In genomic region chr1:169872865-169873264, GRCm38 (mm10) we compare ENCODE assay signal across 36 mouse cellular contexts. TPM values are rescaled to one million over a fixed set of nuclear protein-coding genes. Genes with fewer than 3 reads are reported as not detected.
DNase-seq lines count a peak whose midpoint lies in the region; ATAC-seq and TF ChIP-seq lines count a peak whose summit lies in the region.
"Had no signal": no experiment of that assay in that cellular context is flagged by ENCODE, and none has a peak within 500 bp of the region (broad histone marks: within the 10 kb centered on the region; RNA-seq: fewer than 3 reads in every experiment).

No protein-coding gene starts in this region.

- DNase-seq in embryo, embryonic 10 days (ENCODE audit: low spot score) = peak; percentile 23
- no peak for DNase-seq in embryo, embryonic 9.5 days (ENCODE audit: extremely low spot score)
- DNase-seq in hindbrain, embryonic 14.5 days (ENCODE audit: low spot score) = no peak
- DNase-seq in retina, postnatal 1 day = peak; percentile 19
- no peak for DNase-seq in retina, embryonic 14.5 days (ENCODE audit: low spot score)
- DNase-seq in midbrain, postnatal 0 days (ENCODE audit: low spot score) = peak; percentile 12
- DNase-seq: adrenal gland, postnatal 14 days; cerebellum, adult 18-20 months; cerebellum, postnatal 14 days; heart, adult 2 months; heart, postnatal 10 days; kidney, adult 8-10 months; kidney, postnatal 4 days; liver, embryonic 13.5 days; lung, adult 18-20 months; lung, postnatal 4 days; right cerebral cortex, postnatal 4 days; thymus, adult 18-20 months; thymus, postnatal 25 days had no signal

- no peak for TF ChIP-seq CTCF in midbrain, postnatal 0 days (IDR thresholded peaks at IDR 0.05)

- no peaks in the 10 kb centered on the region for H3K36me3 ChIP-seq in hindbrain, embryonic 13.5 days
- H3K36me3 ChIP-seq in hindbrain, embryonic 14.5 days (replicated peaks; ENCODE audit: control insufficient read depth, insufficient read depth) = no peaks in the 10 kb centered on the region
- no peaks in the 10 kb centered on the region for H3K36me3 ChIP-seq in midbrain, postnatal 0 days (ENCODE audit: insufficient read depth, low read length)
- H3K36me3 ChIP-seq in heart, embryonic 12.5 days = no peaks in the 10 kb centered on the region
- H3K36me3 ChIP-seq: forebrain, embryonic 15.5 days; heart, embryonic 13.5 days; limb, embryonic 10.5 days; limb, embryonic 15.5 days; liver, embryonic 13.5 days had no signal

- 0 out of 2 replicates have a peak overlapping the region, but pooled peaks have one; percentile 25 for H3K27ac ChIP-seq in hindbrain, embryonic 13.5 days
- H3K27ac ChIP-seq in hindbrain, embryonic 14.5 days = no peak overlapping the region
- H3K27ac ChIP-seq in midbrain, postnatal 0 days (ENCODE audit: low read depth, low read length) = no peak overlapping the region
- H3K27ac ChIP-seq in heart, embryonic 12.5 days (ENCODE audit: poor library complexity, severe bottlenecking) = no peak overlapping the region
- H3K27ac ChIP-seq: forebrain, embryonic 15.5 days; heart, adult 2 months; heart, embryonic 13.5 days; kidney, postnatal 0 days; limb, embryonic 10.5 days; limb, embryonic 15.5 days; liver, embryonic 13.5 days; stomach, postnatal 0 days had no signal

- H3K4me1 ChIP-seq in hindbrain, embryonic 13.5 days (replicated peaks) = no peaks in the 10 kb centered on the region
- no peaks in the 10 kb centered on the region for H3K4me1 ChIP-seq in hindbrain, embryonic 14.5 days (replicated peaks; ENCODE audit: control insufficient read depth, insufficient read depth, low read length)
- H3K4me1 ChIP-seq in midbrain, postnatal 0 days (ENCODE audit: insufficient read depth, low read length) = no peaks in the 10 kb centered on the region
- no peaks in the 10 kb centered on the region for H3K4me1 ChIP-seq in heart, embryonic 12.5 days (replicated peaks)
- H3K4me1 ChIP-seq: forebrain, embryonic 15.5 days; heart, embryonic 13.5 days; limb, embryonic 10.5 days; limb, embryonic 15.5 days; liver, embryonic 13.5 days had no signal

- WGBS in hindbrain, embryonic 13.5 days = 25% methylated on average over 3 of the region's 3 CpGs
- 24% methylated on average over 3 of the region's 3 CpGs for WGBS in hindbrain, embryonic 14.5 days
- WGBS in midbrain, postnatal 0 days = 38% methylated on average over 3 of the region's 3 CpGs
- WGBS in heart, embryonic 12.5 days = 65% methylated on average over 3 of the region's 3 CpGs

- no peak for ATAC-seq in hindbrain, embryonic 13.5 days (ENCODE audit: low FRiP score)
- no peak for ATAC-seq in hindbrain, embryonic 14.5 days (ENCODE audit: low FRiP score)
- no peak for ATAC-seq in midbrain, postnatal 0 days (ENCODE audit: low FRiP score)
- no peak for ATAC-seq in heart, embryonic 12.5 days (ENCODE audit: insufficient number of reproducible peaks, low FRiP score)
- ATAC-seq: forebrain, embryonic 15.5 days; lung, postnatal 0 days had no signal

- no peak overlapping the region for H3K9ac ChIP-seq in hindbrain, embryonic 13.5 days
- H3K9ac ChIP-seq in hindbrain, embryonic 14.5 days = no peak overlapping the region
- no peak overlapping the region for H3K9ac ChIP-seq in midbrain, postnatal 0 days (replicated peaks; ENCODE audit: low read length, poor library complexity, severe bottlenecking)
- H3K9ac ChIP-seq in heart, embryonic 12.5 days = no peak overlapping the region
- H3K9ac ChIP-seq: forebrain, embryonic 15.5 days; heart, embryonic 13.5 days; limb, embryonic 15.5 days; liver, embryonic 13.5 days had no signal

- no peak overlapping the region for H3K4me2 ChIP-seq in hindbrain, embryonic 13.5 days
- H3K4me2 ChIP-seq in hindbrain, embryonic 14.5 days (replicated peaks) = no peak overlapping the region
- no peak overlapping the region for H3K4me2 ChIP-seq in midbrain, postnatal 0 days (ENCODE audit: low read depth, low read length, poor library complexity, severe bottlenecking)
- no peak overlapping the region for H3K4me2 ChIP-seq in heart, embryonic 12.5 days
- H3K4me2 ChIP-seq: forebrain, embryonic 15.5 days; heart, embryonic 13.5 days; limb, embryonic 15.5 days; liver, embryonic 13.5 days had no signal

- no peak overlapping the region for H3K4me3 ChIP-seq in hindbrain, embryonic 13.5 days
- H3K4me3 ChIP-seq in hindbrain, embryonic 14.5 days (replicated peaks; ENCODE audit: low read length) = no peak overlapping the region
- H3K4me3 ChIP-seq in midbrain, postnatal 0 days (ENCODE audit: low read depth, low read length) = no peak overlapping the region
- no peak overlapping the region for H3K4me3 ChIP-seq in heart, embryonic 12.5 days
- H3K4me3 ChIP-seq: forebrain, embryonic 15.5 days; heart, adult 2 months; heart, embryonic 13.5 days; limb, embryonic 10.5 days; limb, embryonic 15.5 days; liver, embryonic 13.5 days had no signal

- H3K27me3 ChIP-seq in hindbrain, embryonic 13.5 days = no peaks in the 10 kb centered on the region
- no peaks in the 10 kb centered on the region for H3K27me3 ChIP-seq in hindbrain, embryonic 14.5 days (ENCODE audit: control insufficient read depth, insufficient read depth, low read length)
- H3K27me3 ChIP-seq in midbrain, postnatal 0 days (ENCODE audit: insufficient read depth, low read length) = no peaks in the 10 kb centered on the region
- H3K27me3 ChIP-seq in heart, embryonic 12.5 days (replicated peaks) = no peaks in the 10 kb centered on the region
- H3K27me3 ChIP-seq: forebrain, embryonic 15.5 days; heart, embryonic 13.5 days; limb, embryonic 15.5 days; liver, embryonic 13.5 days had no signal

- H3K9me3 ChIP-seq in hindbrain, embryonic 13.5 days = no peaks in the 10 kb centered on the region
- no peaks in the 10 kb centered on the region for H3K9me3 ChIP-seq in hindbrain, embryonic 14.5 days (ENCODE audit: control insufficient read depth, low read length)
- H3K9me3 ChIP-seq in midbrain, postnatal 0 days (ENCODE audit: low read length) = no peaks in the 10 kb centered on the region
- no peaks in the 10 kb centered on the region for H3K9me3 ChIP-seq in heart, embryonic 12.5 days (replicated peaks)
- H3K9me3 ChIP-seq: forebrain, embryonic 15.5 days; heart, embryonic 13.5 days; limb, embryonic 10.5 days; limb, embryonic 15.5 days; liver, embryonic 13.5 days had no signal

RNA-seq across cellular contexts. Expression of gene Ccdc190, which starts 55.6 kb away (rescaled TPM):
- polyA plus RNA-seq in hindbrain, embryonic 13.5 days (2015; fragmentation: Nextera tagmentation; extraction: Ambion mirVana) = 1.5 and 2.3 TPM in 2 replicates
- polyA plus RNA-seq in hindbrain, embryonic 14.5 days (2014; fragmentation: Nextera tagmentation; extraction: Ambion mirVana) = 4.7 and 4.8 TPM in 2 replicates
- total RNA-seq in midbrain, postnatal 0 days (2014; rRNA removed) = 11.5 and 13.0 TPM in 2 replicates
- 1.8 and 1.9 TPM in 2 replicates for polyA plus RNA-seq in midbrain, postnatal 0 days (2015; fragmentation: Nextera tagmentation; extraction: Ambion mirVana)
- polyA plus RNA-seq in heart, embryonic 12.5 days (2016; fragmentation: Nextera tagmentation; extraction: Ambion mirVana) = not detected in 2 replicates
- total RNA-seq: adrenal gland, postnatal 14 days; CH12.LX; gastrocnemius, postnatal 4 days; hematopoietic stem cell, adult 5-6 weeks; megakaryocyte-erythroid progenitor cell, adult 5-6 weeks; neutrophil, adult 5-6 weeks had no signal
- polyA plus RNA-seq: C2C12; heart, embryonic 13.5 days; intestine, embryonic 14.5 days; limb, embryonic 10.5 days; liver, embryonic 13.5 days; lung, postnatal 0 days; spleen, adult 2 months had no signal

Comparison
In these comparisons a context has a peak if more than half of its experiments do, and no peak if none do; other contexts are left out.
1. DNase-seq: peak in embryo, embryonic 10 days (single experiment), retina, postnatal 1 day (single experiment) and midbrain, postnatal 0 days (single experiment); none in embryo, embryonic 9.5 days (single experiment), hindbrain, embryonic 14.5 days (single experiment) and retina, embryonic 14.5 days (single experiment).